Mouse (Mus musculus) layer of hippocampus, adult 11-12 months (tissue): Measurements from ENCODE around the gene Armc2.
A peak's percentile ranks its signal among the peaks of the same experiment; 100 is the strongest.

ENCODE experiments used
- DNase-seq: peaks from one replicate; pipeline ENCODE4 v3.0.0; 2022; ENCODE audit warnings: low spot score

The Armc2 gene

GRCm38 (mm10) chr10:42018016-42018949 is at the start of gene Armc2:
Gene Armc2, minus strand, starts transcription at chr10:42018442.
- DNase-seq = peak; percentile 72

GRCm38 (mm10) chr10:42064446-42064845 is 46.2 kb upstream of the Armc2 start:
- no peak for DNase-seq

GRCm38 (mm10) chr10:42059522-42059921 is 41.3 kb upstream of the Armc2 start:
- DNase-seq = no peak

- DNase-seq = no peak
Observed at GRCm38 (mm10) chr10:42057746-42058145, 39.5 kb upstream of the Armc2 start.

- DNase-seq = no peak
Observed at GRCm38 (mm10) chr10:42057231-42057601, 39.0 kb upstream of the Armc2 start.

- DNase-seq = no peak
Observed at GRCm38 (mm10) chr10:42056486-42057230, 38.4 kb upstream of the Armc2 start.

GRCm38 (mm10) chr10:42055224-42056165 is 37.3 kb upstream of the Armc2 start:
- no peak for DNase-seq

- no peak for DNase-seq
Observed at GRCm38 (mm10) chr10:42051069-42051468, 32.8 kb upstream of the Armc2 start.

- no peak for DNase-seq
Observed at GRCm38 (mm10) chr10:42048648-42049047, 30.4 kb upstream of the Armc2 start.

- no peak for DNase-seq
Observed at GRCm38 (mm10) chr10:42044574-42044973, 26.3 kb upstream of the Armc2 start.

- no peak for DNase-seq
Observed at GRCm38 (mm10) chr10:42043307-42043706, 25.1 kb upstream of the Armc2 start.

- DNase-seq = no peak
Observed at GRCm38 (mm10) chr10:42042881-42043280, 24.6 kb upstream of the Armc2 start.

- no peak for DNase-seq
Observed at GRCm38 (mm10) chr10:42042087-42042486, 23.8 kb upstream of the Armc2 start.

- no peak for DNase-seq
Observed at GRCm38 (mm10) chr10:42038571-42038970, 20.3 kb upstream of the Armc2 start.

- no peak for DNase-seq
Observed at GRCm38 (mm10) chr10:42037301-42037870, 19.1 kb upstream of the Armc2 start.

GRCm38 (mm10) chr10:42036846-42037245 is 18.6 kb upstream of the Armc2 start:
- DNase-seq = no peak

GRCm38 (mm10) chr10:42033571-42033970 is 15.3 kb upstream of the Armc2 start:
- no peak for DNase-seq

- DNase-seq = peak; percentile 87
Observed at GRCm38 (mm10) chr10:42031021-42031420, 12.8 kb upstream of the Armc2 start.

- no peak for DNase-seq
Observed at GRCm38 (mm10) chr10:42029502-42029901, 11.3 kb upstream of the Armc2 start.

- DNase-seq = no peak
Observed at GRCm38 (mm10) chr10:42027337-42027736, 9.1 kb upstream of the Armc2 start.

- DNase-seq = no peak
Observed at GRCm38 (mm10) chr10:42024406-42024805, 6.2 kb upstream of the Armc2 start.

- DNase-seq = no peak
Observed at GRCm38 (mm10) chr10:42021536-42021935, 3.3 kb upstream of the Armc2 start.
